Mouse (Mus musculus): ENCODE results near the gene Elk3. TPM values are rescaled to one million over a fixed set of nuclear protein-coding genes. Genes with fewer than 3 reads are reported as not detected.

Gene Elk3
- polyA plus RNA-seq, 1 experiment from 2014 or later: 65.2 TPM

GRCm38 (mm10) chr10:93347387-93347786 lies 36.5 kb upstream of the Elk3 start:
- no peak for TF ChIP-seq CTCF (IDR thresholded peaks at IDR 0.05)
- ATAC-seq (no peak), DNase-seq (ENCODE audit: low read depth, low spot score) (no peak)
- ChIA-PET CTCF (no interaction called here), POLR2A (no interaction called here)
- in situ Hi-C loops (cut with MboI; ENCODE audit: low pct_unique_long_range_greater_than_20kb): no loop called here
- H3K27me3 ChIP-seq: no peaks in the 10 kb centered on the region

DNA sequence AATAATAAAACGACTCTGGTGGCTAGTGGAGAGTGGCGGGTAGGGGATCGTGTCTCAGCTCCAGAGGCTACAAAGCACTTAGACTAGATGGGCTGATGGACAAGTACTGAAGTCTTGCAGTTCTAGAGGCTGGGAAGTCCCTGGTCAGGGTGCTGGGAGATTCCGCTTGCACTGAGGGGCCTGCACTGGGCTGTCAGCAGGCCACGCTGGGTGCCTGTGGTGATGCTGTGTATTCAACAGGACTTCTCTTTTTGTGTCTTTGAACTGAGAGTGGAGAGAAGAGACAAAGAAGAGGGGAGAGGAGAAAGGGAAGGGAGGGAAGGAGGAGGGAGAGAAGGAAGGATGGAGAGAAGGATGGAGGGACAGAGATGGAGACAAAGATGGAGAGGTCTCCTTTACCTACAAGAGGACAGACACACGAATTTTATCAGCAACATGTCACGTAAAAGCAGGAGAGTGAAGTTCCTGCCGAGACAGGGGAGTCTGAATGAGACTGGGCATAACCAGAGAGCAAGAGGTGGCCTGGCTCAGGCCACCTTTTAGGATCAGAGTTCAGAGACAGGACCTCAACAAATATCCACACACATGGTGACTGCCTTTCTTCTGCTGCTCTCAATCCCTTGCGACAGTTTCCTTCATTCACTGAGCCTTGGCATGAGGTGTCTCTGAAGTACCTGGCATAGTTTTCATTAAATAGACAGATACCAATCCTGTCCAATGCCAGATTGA lies 35.4 kb upstream of the Elk3 start:
- ChIA-PET CTCF (no interaction called here), POLR2A (no interaction called here)
- DNase-seq (ENCODE audit: low read depth, low spot score) (no peak), ATAC-seq (no peak)
- TF ChIP-seq CTCF (IDR thresholded peaks at IDR 0.05): no peak
- no peaks in the 10 kb centered on the region for H3K27me3 ChIP-seq
- in situ Hi-C loops (cut with MboI; ENCODE audit: low pct_unique_long_range_greater_than_20kb): no loop called here

- ATAC-seq (no peak), DNase-seq (ENCODE audit: low read depth, low spot score) (no peak)
- no peaks in the 10 kb centered on the region for H3K27me3 ChIP-seq
- POLR2A ChIA-PET: no interaction called here
- TF ChIP-seq CTCF (IDR thresholded peaks at IDR 0.05): no peak
- CTCF ChIA-PET: no interaction called here
- in situ Hi-C loops (cut with MboI; ENCODE audit: low pct_unique_long_range_greater_than_20kb): no loop called here
These were observed 34.6 kb upstream of the Elk3 start for GRCm38 (mm10) chr10:93345497-93345896.

GRCm38 (mm10) chr10:93343469-93343868 lies 32.5 kb upstream of the Elk3 start:
- ChIA-PET CTCF (interaction anchor here (1.2 kb wide), 1 partner anchor 23 kb away, joined by 3 read pairs; no protein-coding TSS in a partner anchor), POLR2A (interaction anchor here (1.0 kb wide), 1 partner anchor 11 kb away, joined by 3 read pairs; no protein-coding TSS in a partner anchor)
- in situ Hi-C loops (cut with MboI; ENCODE audit: low pct_unique_long_range_greater_than_20kb): no loop called here
- no peak for TF ChIP-seq CTCF (IDR thresholded peaks at IDR 0.05)
- ATAC-seq (peak; percentile 35), DNase-seq (ENCODE audit: low read depth, low spot score) (no peak)
- H3K27me3 ChIP-seq: no peaks in the 10 kb centered on the region

DNA sequence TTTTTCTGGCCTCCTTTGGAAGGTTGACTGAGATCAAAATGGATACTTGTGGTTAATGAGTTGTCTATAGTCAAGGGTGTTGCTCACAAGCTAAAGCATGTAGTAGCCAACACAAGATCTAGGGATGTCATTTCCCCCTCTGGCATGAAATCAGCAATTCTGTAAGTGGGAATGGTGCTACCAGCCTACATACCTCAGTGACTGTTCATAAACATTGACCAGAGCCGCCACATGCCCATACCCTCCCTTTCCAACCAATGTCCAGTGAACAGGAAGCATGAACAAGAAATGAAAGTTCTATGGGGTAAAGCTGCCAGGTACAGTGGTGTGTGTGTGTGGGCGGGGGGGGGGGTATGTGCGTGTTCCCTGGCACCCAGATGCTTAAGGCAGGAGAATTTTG lies 32.1 kb upstream of the Elk3 start:
- POLR2A ChIA-PET: interaction anchor here (1.0 kb wide), 1 partner anchor 11 kb away, joined by 3 read pairs; no protein-coding TSS in a partner anchor
- no peaks in the 10 kb centered on the region for H3K27me3 ChIP-seq
- no peak for TF ChIP-seq CTCF (IDR thresholded peaks at IDR 0.05)
- in situ Hi-C loops (cut with MboI; ENCODE audit: low pct_unique_long_range_greater_than_20kb): no loop called here
- CTCF ChIA-PET: interaction anchor here (1.2 kb wide), 1 partner anchor 23 kb away, joined by 3 read pairs; no protein-coding TSS in a partner anchor
- no peak for DNase-seq (ENCODE audit: low read depth, low spot score)
- ATAC-seq: no peak

DNA sequence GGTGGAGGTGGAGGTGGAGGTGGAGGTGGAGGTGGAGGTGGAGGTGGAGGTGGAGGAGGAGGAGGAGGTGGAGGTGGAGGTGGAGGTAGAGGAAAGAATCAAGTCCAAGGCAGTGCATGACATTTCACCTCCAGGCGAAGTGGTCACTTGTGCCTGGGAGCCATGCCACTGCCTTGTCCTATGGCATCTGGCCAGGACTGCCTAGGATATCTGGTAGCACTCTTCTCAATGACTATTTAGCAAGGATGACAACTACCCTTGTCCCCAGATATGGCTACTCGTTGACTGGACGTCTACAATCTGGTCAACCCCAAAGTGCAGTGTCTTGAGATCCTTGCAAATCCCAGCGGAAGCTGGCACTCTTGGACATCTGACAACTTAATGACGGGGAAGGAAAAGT lies 27.6 kb upstream of the Elk3 start:
- CTCF ChIA-PET: no interaction called here
- TF ChIP-seq CTCF (IDR thresholded peaks at IDR 0.05): no peak

DNA sequence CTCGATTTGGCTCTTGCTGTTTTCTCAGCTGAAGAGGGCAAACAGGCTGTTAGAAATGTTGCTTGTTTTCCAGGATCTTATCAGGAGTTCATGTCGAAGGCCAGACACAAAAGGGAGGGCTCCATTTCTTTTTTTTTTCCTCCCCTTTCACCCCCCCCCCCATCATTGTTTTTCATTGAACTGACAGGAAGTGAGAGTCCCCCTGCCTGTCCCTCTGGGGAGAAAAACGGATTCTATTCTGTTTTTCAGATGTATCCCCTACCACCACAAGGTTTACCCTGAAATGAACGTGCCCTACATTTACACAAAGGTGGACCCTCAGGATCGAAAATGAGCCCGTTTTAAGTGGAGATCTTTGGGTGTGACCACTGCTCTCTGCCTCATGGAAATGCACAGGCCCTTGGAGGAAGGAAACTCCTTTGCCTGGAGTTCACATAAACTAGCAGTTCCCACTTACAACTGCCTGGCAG lies 25.6 kb upstream of the Elk3 start:
- ChIA-PET POLR2A (no interaction called here), CTCF (no interaction called here)
- no peaks in the 10 kb centered on the region for H3K27me3 ChIP-seq
- no peak for DNase-seq (ENCODE audit: low read depth, low spot score)
- in situ Hi-C loops (cut with MboI; ENCODE audit: low pct_unique_long_range_greater_than_20kb): no loop called here
- no peak for ATAC-seq
- no peak for TF ChIP-seq CTCF (IDR thresholded peaks at IDR 0.05)

More for the DNA sequence above, 27.6 kb upstream of the Elk3 start:
- ATAC-seq (no peak), DNase-seq (ENCODE audit: low read depth, low spot score) (no peak)
- POLR2A ChIA-PET: interaction anchor here (0.6 kb wide), 1 partner anchor 113 kb away, joined by 3 read pairs; no protein-coding TSS in a partner anchor
- H3K27me3 ChIP-seq: no peaks in the 10 kb centered on the region
- in situ Hi-C loops (cut with MboI; ENCODE audit: low pct_unique_long_range_greater_than_20kb): no loop called here

GRCm38 (mm10) chr10:93335828-93336461 lies 25.0 kb upstream of the Elk3 start:
- ChIA-PET POLR2A (no interaction called here), CTCF (no interaction called here)
- DNase-seq (ENCODE audit: low read depth, low spot score): no peak

DNA sequence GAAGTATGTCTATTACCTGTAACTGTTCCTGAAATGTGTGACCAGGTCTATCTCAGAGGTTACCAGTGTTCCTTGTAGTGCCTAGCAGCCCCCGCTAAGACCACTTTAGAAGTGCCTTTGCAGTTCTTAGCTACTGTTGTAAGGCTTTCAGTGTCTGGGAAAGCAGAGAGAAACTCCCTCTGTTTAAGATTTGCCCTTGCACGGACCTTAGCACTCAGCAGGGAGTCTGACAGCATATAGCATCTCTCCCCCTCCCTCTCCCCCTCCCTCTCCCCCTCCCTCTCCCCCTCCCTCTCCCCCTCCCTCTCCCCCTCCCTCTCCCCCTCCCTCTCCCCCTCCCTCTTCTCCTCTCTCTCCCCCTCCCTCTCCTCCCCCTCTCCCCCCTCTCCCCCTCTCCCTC lies 24.1 kb upstream of the Elk3 start:
- no peak for DNase-seq (ENCODE audit: low read depth, low spot score)
- H3K27me3 ChIP-seq: no peaks in the 10 kb centered on the region
- ChIA-PET CTCF (no interaction called here), POLR2A (no interaction called here)
- ATAC-seq: no peak
- TF ChIP-seq CTCF (IDR thresholded peaks at IDR 0.05): no peak
- in situ Hi-C loops (cut with MboI; ENCODE audit: low pct_unique_long_range_greater_than_20kb): no loop called here

More at GRCm38 (mm10) chr10:93335828-93336461, 25.0 kb upstream of the Elk3 start:
- no peaks in the 10 kb centered on the region for H3K27me3 ChIP-seq
- in situ Hi-C loops (cut with MboI; ENCODE audit: low pct_unique_long_range_greater_than_20kb): no loop called here
- no peak for TF ChIP-seq CTCF (IDR thresholded peaks at IDR 0.05)
- no peak for ATAC-seq

DNA sequence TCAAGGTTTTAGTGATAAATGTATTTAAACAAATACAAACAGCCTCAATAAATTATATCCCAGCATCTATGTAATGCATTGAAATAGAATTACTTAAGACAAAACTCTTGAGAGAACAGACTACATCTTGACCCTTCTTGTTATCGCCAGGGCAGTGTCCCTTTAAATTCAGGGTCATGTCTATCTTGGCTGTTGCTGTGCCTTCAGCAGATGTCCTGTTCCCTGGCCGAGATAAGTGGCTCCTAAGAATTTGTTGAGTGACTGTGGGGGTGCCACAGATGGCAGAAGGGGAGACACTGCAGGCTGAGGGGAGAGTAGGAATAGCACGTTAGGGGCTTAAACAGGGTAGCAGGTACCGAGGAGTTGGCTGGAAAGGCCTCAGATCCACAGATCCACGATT lies 22.3 kb upstream of the Elk3 start:
- ChIA-PET POLR2A (no interaction called here), CTCF (no interaction called here)

DNA sequence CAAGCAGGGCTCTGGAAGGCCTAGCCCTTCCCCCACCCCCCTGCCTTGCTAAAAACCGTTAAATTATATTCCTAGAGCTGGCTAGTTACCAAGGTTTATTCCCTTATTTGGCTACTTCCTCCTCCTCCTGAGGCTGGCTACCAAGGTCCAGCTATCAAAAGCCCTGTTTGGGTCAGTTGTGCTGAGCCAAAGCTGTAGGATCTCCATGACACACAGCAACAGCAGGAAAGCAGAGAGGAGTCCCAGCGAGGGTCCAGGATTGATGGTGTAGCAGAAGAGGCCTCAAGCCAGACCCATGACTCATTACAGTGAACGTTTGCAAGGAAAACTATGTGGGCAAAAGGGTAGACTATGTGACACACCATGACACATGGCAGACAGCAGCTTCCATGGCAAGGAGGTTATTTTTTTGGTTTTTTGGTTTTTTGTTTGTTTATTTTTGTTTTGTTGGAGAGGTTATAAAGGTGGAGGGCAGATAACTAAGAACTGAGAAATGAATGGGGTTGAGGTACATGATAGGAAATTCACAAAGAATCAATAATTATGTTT lies 21.4 kb upstream of the Elk3 start:
- TF ChIP-seq CTCF (IDR thresholded peaks at IDR 0.05): no peak
- ChIA-PET POLR2A (no interaction called here), CTCF (no interaction called here)
- DNase-seq (ENCODE audit: low read depth, low spot score): no peak
- no peaks in the 10 kb centered on the region for H3K27me3 ChIP-seq
- in situ Hi-C loops (cut with MboI; ENCODE audit: low pct_unique_long_range_greater_than_20kb): no loop called here
- peak; percentile 16 for ATAC-seq

More for the DNA sequence above, 22.3 kb upstream of the Elk3 start:
- H3K27me3 ChIP-seq: no peaks in the 10 kb centered on the region
- in situ Hi-C loops (cut with MboI; ENCODE audit: low pct_unique_long_range_greater_than_20kb): no loop called here
- no peak for TF ChIP-seq CTCF (IDR thresholded peaks at IDR 0.05)
- ATAC-seq: no peak
- DNase-seq (ENCODE audit: low read depth, low spot score): no peak

Data from Patski (cell line).